Mouse (Mus musculus): ENCODE results near the gene Wdr35. TPM values are rescaled to one million over a fixed set of nuclear protein-coding genes. Genes with fewer than 3 reads are reported as not detected.
"Not testable (repeated sequence)": the region's sequence is repeated elsewhere in the genome, so short reads cannot be mapped to it uniquely, and the experiment has no call there.

Gene Wdr35
- polyA plus RNA-seq (2014; fragmentation: Nextera tagmentation; extraction: Ambion mirVana), result 21.0 and 21.6 TPM in 2 replicates

DNA sequence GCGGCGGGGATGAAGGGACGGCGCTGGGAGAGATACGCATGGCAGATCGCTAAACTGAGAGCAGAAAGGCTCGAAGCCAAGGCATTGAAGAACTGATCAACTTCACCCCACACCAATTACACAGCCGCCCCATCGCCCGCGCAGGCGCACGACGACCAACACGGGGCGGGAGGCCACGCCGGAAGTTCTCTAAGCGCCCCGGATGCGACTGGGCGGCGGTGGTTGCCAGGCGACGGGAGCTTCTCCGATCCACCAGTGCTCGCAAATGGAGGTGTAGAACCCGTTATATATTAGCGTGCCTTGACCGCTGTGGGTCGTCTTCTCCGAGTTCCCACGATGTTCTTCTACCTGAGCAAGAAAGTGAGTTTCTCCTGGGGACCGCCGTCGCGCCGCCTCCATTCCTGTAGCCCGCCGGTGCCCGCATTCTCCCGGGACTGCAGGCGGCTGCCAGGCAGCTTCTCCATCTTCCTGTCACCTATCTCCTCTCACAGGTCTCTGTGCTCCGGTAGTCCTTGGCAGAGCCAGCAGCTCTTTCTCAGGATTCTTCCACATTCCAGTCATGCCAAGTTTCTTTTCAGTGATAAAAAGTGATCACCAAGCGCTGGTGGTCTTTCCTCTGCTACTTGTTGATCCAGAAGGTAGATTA, at the start of gene Wdr35:
Gene Wdr35, plus strand, starts transcription at position 73 of the 646 bp plus-strand sequence.
- Histone ChIP-seq H3K36me3 (ENCODE audit: control insufficient read depth, insufficient read depth, low read length) (no peaks in the 10 kb centered on the region), H3K9ac (ENCODE audit: low read length) (peak within 1 kb of the TSS; percentile 37), H3K27ac (ENCODE audit: low read depth, low read length) (no peak within 1 kb of the TSS), H3K4me2 (ENCODE audit: low read depth) (peak within 1 kb of the TSS; percentile 56), H3K4me3 (ENCODE audit: low read depth, low read length) (peak within 1 kb of the TSS; percentile 52), H3K4me1 (ENCODE audit: control insufficient read depth, insufficient read depth, low read length) (peaks cover 4% of the 10 kb centered on the region; the same call in 1 of the 2 replicates), H3K9me3 (ENCODE audit: control insufficient read depth, low read length) (no peaks in the 10 kb centered on the region), H3K27me3 (ENCODE audit: control insufficient read depth, insufficient read depth, low read length) (no peaks in the 10 kb centered on the region)
- WGBS, result under 1% methylated on average over 45 of the region's 45 CpGs
- ATAC-seq (ENCODE audit: insufficient read depth, low FRiP score, low TSS enrichment) (peak; percentile 94), DNase-seq (ENCODE audit: low spot score) (peak; percentile 91)

DNA sequence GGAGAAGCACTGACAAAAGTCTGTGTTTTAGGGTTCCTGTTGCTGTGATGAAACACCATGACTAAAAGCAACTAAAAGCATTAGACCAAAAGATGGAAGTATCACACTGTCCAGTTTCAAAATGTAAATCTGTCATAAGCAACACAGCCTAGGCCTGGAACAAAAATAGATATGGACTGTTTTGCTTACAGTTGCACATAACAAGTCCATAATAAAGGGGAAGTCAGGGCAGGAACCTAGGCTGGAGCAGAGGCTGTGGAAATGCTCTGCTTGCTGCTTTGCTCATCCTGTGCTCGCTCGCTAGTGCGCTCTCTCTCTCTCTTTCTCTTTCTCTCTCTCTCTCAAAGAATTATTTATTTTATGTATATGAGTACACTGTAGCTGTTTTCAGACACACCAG, 46.0 kb upstream of the Wdr35 start:
- 96% methylated on average over 3 of the region's 3 CpGs for WGBS
- peaks cover 15% of the 10 kb centered on the region for H3K4me1 ChIP-seq (ENCODE audit: control insufficient read depth, insufficient read depth, low read length)

DNA sequence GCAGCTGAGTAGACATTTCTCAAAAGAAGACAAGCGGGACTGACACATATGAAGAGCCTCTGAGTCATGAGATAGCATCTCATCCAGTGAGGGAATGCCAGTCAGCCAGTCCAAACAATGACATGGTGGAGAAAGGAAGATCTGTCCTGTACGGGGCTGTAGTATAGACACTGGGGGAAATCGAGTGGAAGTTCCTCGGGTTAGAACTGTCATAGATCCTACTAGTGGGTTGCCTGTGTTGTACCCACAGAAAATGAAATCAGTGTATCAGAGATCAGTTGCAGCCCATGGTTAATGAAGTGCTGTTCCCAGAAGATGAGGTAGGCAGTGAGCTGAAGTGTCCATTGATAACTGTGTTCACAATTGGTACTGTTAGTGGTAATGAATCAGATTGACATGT, 44.9 kb upstream of the Wdr35 start:
- H3K9ac ChIP-seq (ENCODE audit: low read length), result no peak overlapping the region
- peaks cover 5% of the 10 kb centered on the region; the same call in 1 of the 2 replicates for H3K4me1 ChIP-seq (ENCODE audit: control insufficient read depth, insufficient read depth, low read length)
- no peak overlapping the region for H3K27ac ChIP-seq (ENCODE audit: low read depth, low read length)
- DNase-seq (ENCODE audit: low spot score), result no peak
- ATAC-seq (ENCODE audit: insufficient read depth, low FRiP score, low TSS enrichment), result no peak
- WGBS, result 87% methylated on average over 4 of the region's 4 CpGs
- no peak overlapping the region for H3K4me2 ChIP-seq (ENCODE audit: low read depth)
- H3K36me3 ChIP-seq (ENCODE audit: control insufficient read depth, insufficient read depth, low read length), result peaks cover 6% of the 10 kb centered on the region; the same call in 1 of the 2 replicates
- H3K4me3 ChIP-seq (ENCODE audit: low read depth, low read length), result no peak overlapping the region
- no peaks in the 10 kb centered on the region for H3K9me3 ChIP-seq (ENCODE audit: control insufficient read depth, low read length)
- H3K27me3 ChIP-seq (ENCODE audit: control insufficient read depth, insufficient read depth, low read length), result no peaks in the 10 kb centered on the region

More for the DNA sequence above, 46.0 kb upstream of the Wdr35 start:
- DNase-seq (ENCODE audit: low spot score) (no peak), ATAC-seq (ENCODE audit: insufficient read depth, low FRiP score, low TSS enrichment) (no peak)
- Histone ChIP-seq H3K4me2 (ENCODE audit: low read depth) (no peak overlapping the region), H3K4me3 (ENCODE audit: low read depth, low read length) (no peak overlapping the region), H3K9ac (ENCODE audit: low read length) (no peak overlapping the region), H3K27ac (ENCODE audit: low read depth, low read length) (no peak overlapping the region), H3K27me3 (ENCODE audit: control insufficient read depth, insufficient read depth, low read length) (no peaks in the 10 kb centered on the region), H3K9me3 (ENCODE audit: control insufficient read depth, low read length) (no peaks in the 10 kb centered on the region), H3K36me3 (ENCODE audit: control insufficient read depth, insufficient read depth, low read length) (peaks cover 3% of the 10 kb centered on the region; the same call in 1 of the 2 replicates)

DNA sequence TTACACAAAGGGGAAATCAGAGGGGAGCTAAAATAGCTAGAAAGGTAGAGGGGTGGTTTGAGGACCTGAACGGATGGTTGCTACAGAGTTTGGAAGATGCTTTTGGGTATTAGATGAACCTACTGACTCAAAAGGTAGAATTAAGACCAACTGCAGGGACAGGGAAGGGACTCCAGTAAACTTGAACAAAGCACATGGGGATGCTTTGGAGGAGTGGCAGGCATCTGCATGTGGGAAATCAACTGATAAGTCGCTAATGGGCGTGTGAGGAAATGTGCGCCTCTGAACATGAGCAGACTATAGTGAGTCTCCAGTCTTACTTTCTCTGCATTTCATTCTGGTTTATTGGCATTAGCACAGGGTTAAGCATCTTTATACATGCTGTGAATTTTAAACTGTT, 42.6 kb upstream of the Wdr35 start:
- no peak overlapping the region for H3K27ac ChIP-seq (ENCODE audit: low read depth, low read length)
- H3K4me2 ChIP-seq (ENCODE audit: low read depth), result no peak overlapping the region
- peaks cover 8% of the 10 kb centered on the region for H3K36me3 ChIP-seq (ENCODE audit: control insufficient read depth, insufficient read depth, low read length)
- no peaks in the 10 kb centered on the region for H3K27me3 ChIP-seq (ENCODE audit: control insufficient read depth, insufficient read depth, low read length)
- 91% methylated on average over 4 of the region's 4 CpGs for WGBS
- H3K4me1 ChIP-seq (ENCODE audit: control insufficient read depth, insufficient read depth, low read length), result 0 out of 2 replicates have a peak, but pooled peaks cover 2% of the 10 kb centered on the region
- DNase-seq (ENCODE audit: low spot score) (no peak), ATAC-seq (ENCODE audit: insufficient read depth, low FRiP score, low TSS enrichment) (no peak)
- H3K9ac ChIP-seq (ENCODE audit: low read length), result no peak overlapping the region
- no peak overlapping the region for H3K4me3 ChIP-seq (ENCODE audit: low read depth, low read length)
- H3K9me3 ChIP-seq (ENCODE audit: control insufficient read depth, low read length), result no peaks in the 10 kb centered on the region

DNA sequence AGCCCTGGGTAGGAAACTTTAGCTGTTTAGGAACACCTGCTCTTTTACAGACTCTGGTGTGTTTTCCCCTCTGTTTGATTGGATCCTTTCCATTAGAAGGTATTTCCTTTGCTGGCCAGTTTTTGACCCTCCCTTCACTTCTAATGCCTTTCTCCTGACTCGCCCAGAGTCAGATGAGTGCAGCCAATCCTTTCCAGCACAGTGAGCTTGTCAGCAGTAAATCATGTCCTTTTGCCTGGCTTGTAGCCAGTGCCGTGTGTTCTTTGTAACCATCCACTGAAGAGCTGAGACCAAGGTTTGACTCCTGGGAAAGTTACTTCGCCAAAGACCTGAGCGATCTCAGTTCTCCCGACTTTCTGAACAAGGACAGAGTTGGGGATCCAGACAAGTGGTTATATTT, 38.3 kb upstream of the Wdr35 start:
- ATAC-seq (ENCODE audit: insufficient read depth, low FRiP score, low TSS enrichment) (no peak; the same call in 1 of the 2 replicates), DNase-seq (ENCODE audit: low spot score) (no peak)
- WGBS, result 64% methylated on average over 5 of the region's 5 CpGs
- H3K36me3 ChIP-seq (ENCODE audit: control insufficient read depth, insufficient read depth, low read length), result peaks cover 16% of the 10 kb centered on the region
- no peak overlapping the region for H3K27ac ChIP-seq (ENCODE audit: low read depth, low read length)
- no peak overlapping the region for H3K4me2 ChIP-seq (ENCODE audit: low read depth)
- H3K27me3 ChIP-seq (ENCODE audit: control insufficient read depth, insufficient read depth, low read length), result no peaks in the 10 kb centered on the region
- no peak overlapping the region for H3K9ac ChIP-seq (ENCODE audit: low read length)
- H3K9me3 ChIP-seq (ENCODE audit: control insufficient read depth, low read length), result no peaks in the 10 kb centered on the region
- no peak overlapping the region for H3K4me3 ChIP-seq (ENCODE audit: low read depth, low read length)
- no peaks in the 10 kb centered on the region for H3K4me1 ChIP-seq (ENCODE audit: control insufficient read depth, insufficient read depth, low read length)

DNA sequence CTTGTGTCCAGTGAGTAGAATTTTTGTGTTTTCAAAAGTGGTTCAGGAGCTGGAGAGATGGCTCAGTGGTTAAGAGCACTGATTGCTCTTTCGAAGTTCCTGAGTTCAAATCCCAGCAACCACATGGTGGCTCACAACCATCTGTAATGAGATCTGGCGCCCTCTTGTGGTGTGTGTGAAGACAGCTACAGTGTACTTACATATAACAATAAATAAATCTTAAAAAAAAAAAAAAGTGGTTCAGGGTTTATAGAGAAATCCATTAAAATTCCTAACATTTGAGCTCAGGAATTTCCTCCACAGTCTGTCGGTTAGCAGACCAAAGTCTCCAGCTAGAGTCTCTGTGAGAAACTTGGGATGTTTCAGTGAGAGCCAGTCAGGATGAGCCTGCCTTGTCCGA, 37.5 kb upstream of the Wdr35 start:
- H3K27me3 ChIP-seq (ENCODE audit: control insufficient read depth, insufficient read depth, low read length); H3K9me3 ChIP-seq (ENCODE audit: control insufficient read depth, low read length); H3K9ac ChIP-seq (ENCODE audit: low read length); H3K4me3 ChIP-seq (ENCODE audit: low read depth, low read length); ATAC-seq (ENCODE audit: insufficient read depth, low FRiP score, low TSS enrichment); H3K4me2 ChIP-seq (ENCODE audit: low read depth); H3K4me1 ChIP-seq (ENCODE audit: control insufficient read depth, insufficient read depth, low read length); DNase-seq (ENCODE audit: low spot score); H3K27ac ChIP-seq (ENCODE audit: low read depth, low read length): not testable (repeated sequence)
- WGBS, result 79% methylated on average over 4 of the region's 4 CpGs
- peaks cover 16% of the 10 kb centered on the region for H3K36me3 ChIP-seq (ENCODE audit: control insufficient read depth, insufficient read depth, low read length)

DNA sequence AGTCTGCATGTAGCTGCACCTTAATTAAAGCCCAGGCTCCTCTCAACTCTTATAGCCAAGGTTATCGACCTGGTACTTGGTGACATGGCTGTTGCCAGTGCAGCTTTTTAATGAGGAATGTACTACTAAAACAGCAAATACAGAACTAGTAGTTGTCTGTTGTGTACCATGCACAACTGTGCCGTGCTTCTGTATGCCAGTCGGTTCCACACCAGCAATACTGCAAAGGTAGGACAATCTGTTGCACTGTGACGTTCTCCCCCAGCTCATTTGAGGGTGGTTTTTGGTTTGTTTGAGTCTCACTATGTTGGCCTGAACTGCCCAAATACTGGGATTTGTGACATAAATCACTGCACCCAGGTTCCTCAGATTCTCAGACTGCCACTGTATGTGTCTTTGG, 34.2 kb upstream of the Wdr35 start:
- H3K36me3 ChIP-seq (ENCODE audit: control insufficient read depth, insufficient read depth, low read length), result peaks cover 12% of the 10 kb centered on the region

DNA sequence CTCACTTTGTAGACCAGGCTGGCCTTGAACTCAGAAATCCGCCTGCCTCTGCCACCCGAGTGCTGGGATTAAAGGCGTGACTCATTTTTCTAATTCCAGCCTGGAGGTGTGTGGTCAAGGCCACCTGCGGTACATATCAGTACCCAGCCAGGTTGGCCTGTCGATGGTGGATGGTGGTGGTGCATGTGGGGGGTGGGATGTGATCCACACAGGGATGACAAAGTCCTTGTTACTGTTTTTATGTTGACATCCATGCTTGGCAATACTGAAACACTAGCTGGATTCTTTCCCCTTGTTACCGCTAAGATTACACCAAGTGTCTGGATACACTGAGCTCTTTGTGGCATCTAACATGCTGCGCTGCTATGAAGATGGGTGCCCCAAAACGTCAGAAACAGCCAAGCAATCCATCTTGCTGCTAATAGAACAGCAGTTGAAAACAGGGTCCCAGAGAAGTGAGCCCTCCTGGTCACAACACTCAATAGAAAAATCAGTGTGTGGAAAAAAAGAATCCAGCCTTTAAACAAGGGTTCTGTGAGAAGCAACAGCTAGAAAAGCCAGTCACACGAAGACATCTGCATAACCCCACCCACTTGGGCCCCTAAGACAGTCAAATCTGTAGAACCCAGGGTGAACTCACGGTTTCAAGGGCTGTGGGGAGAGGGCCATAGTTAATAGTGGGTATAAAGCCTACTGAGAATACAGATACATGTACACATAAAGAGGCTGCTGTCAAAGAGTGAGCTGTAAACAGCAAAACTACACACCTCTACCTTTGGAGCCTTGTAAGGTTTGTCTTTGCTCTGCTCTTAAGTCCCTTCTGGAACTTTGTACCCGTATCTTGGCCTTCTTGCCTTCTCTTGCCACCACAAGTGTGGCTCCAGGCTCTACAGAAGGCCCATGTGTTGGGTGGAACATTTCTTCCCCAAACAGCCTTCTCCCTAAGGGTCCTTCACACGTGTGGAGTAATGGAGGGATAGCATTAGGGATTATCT, 33.4 kb upstream of the Wdr35 start:
- Histone ChIP-seq H3K27ac (ENCODE audit: low read depth, low read length) (no peak overlapping the region), H3K27me3 (ENCODE audit: control insufficient read depth, insufficient read depth, low read length) (no peaks in the 10 kb centered on the region), H3K36me3 (ENCODE audit: control insufficient read depth, insufficient read depth, low read length) (peaks cover 12% of the 10 kb centered on the region), H3K9me3 (ENCODE audit: control insufficient read depth, low read length) (no peaks in the 10 kb centered on the region), H3K4me1 (ENCODE audit: control insufficient read depth, insufficient read depth, low read length) (no peaks in the 10 kb centered on the region), H3K4me3 (ENCODE audit: low read depth, low read length) (no peak overlapping the region), H3K4me2 (ENCODE audit: low read depth) (no peak overlapping the region), H3K9ac (ENCODE audit: low read length) (no peak overlapping the region)
- ATAC-seq (ENCODE audit: insufficient read depth, low FRiP score, low TSS enrichment) (0 out of 2 replicates have a peak, but pooled peaks have one; percentile 30), DNase-seq (ENCODE audit: low spot score) (no peak)
- WGBS, result 72% methylated on average over 12 of the region's 12 CpGs

More for the DNA sequence above, 34.2 kb upstream of the Wdr35 start:
- no peak overlapping the region for H3K4me2 ChIP-seq (ENCODE audit: low read depth)
- no peaks in the 10 kb centered on the region for H3K4me1 ChIP-seq (ENCODE audit: control insufficient read depth, insufficient read depth, low read length)
- H3K9me3 ChIP-seq (ENCODE audit: control insufficient read depth, low read length), result no peaks in the 10 kb centered on the region
- ATAC-seq (ENCODE audit: insufficient read depth, low FRiP score, low TSS enrichment) (no peak), DNase-seq (ENCODE audit: low spot score) (no peak)
- H3K27me3 ChIP-seq (ENCODE audit: control insufficient read depth, insufficient read depth, low read length), result no peaks in the 10 kb centered on the region
- H3K9ac ChIP-seq (ENCODE audit: low read length), result no peak overlapping the region
- H3K27ac ChIP-seq (ENCODE audit: low read depth, low read length), result no peak overlapping the region
- 90% methylated on average over 4 of the region's 4 CpGs for WGBS
- H3K4me3 ChIP-seq (ENCODE audit: low read depth, low read length), result no peak overlapping the region
